Mouse (Mus musculus) lung, embryonic 14.5 days (tissue): ENCODE measurements around the gene Pax5. TPM values are rescaled to one million over a fixed set of nuclear protein-coding genes. Genes with fewer than 3 reads are reported as not detected.

Source experiments
- ATAC-seq: fragments of 200-750 bp; cut with Nextera tagmentation; 2 replicates; pipeline ENCODE4 v1.8.0; 2017; ENCODE audit warnings: mild to moderate bottlenecking, moderate TSS enrichment, moderate library complexity; ENCODE audit not compliant: insufficient read depth
- DNase-seq: peaks from one replicate; pipeline ENCODE4 v3.0.0-alpha.2; 2015
- H3K27ac ChIP-seq: fragments of 300-500 bp; sonication (generic); 2 replicates; pipeline ENCODE4 v1.5.1; 2014; ENCODE audit warnings: low read depth, mild to moderate bottlenecking, moderate library complexity
- H3K27me3 ChIP-seq: fragments of 300-500 bp; sonication (generic); 2 replicates; pipeline ENCODE4 v1.6.1; 2014; ENCODE audit warnings: low read length, control low read depth; ENCODE audit not compliant: insufficient read depth
- H3K36me3 ChIP-seq: fragments of 300-500 bp; sonication (generic); 2 replicates; pipeline ENCODE4 v1.6.1; 2014; ENCODE audit warnings: control low read depth; ENCODE audit not compliant: insufficient read depth
- H3K4me1 ChIP-seq: fragments of 300-500 bp; sonication (generic); 2 replicates; pipeline ENCODE4 v1.6.1; 2014; ENCODE audit warnings: antibody characterized with exemption, control low read depth; ENCODE audit not compliant: insufficient read depth
- H3K4me2 ChIP-seq: fragments of 300-500 bp; sonication (generic); 2 replicates; pipeline ENCODE4 v1.6.1; 2014; ENCODE audit warnings: mild to moderate bottlenecking
- H3K4me3 ChIP-seq: fragments of 300-500 bp; sonication (generic); 2 replicates; pipeline ENCODE4 v1.5.1; 2014; ENCODE audit warnings: low read depth, low read length
- H3K9ac ChIP-seq: fragments of 300-500 bp; sonication (generic); 2 replicates; pipeline ENCODE4 v1.6.1; 2014
- H3K9me3 ChIP-seq: fragments of 300-500 bp; sonication (generic); 2 replicates; pipeline ENCODE4 v1.6.1; 2016; ENCODE audit warnings: low read depth, low read length, control low read depth
- CTCF ChIP-seq: IDR thresholded peaks from 2 replicates; pipeline ENCODE4 v1.5.1; 2016; ENCODE audit warnings: antibody characterized with exemption, low read depth
- WGBS: fragments of 180-500 bp; shearing (Covaris S2); extraction: QIAGEN DNeasy Blood & Tissue Kit; methylation state at CpG from one replicate; pipeline ENCODE4 v1.1.7; 2014; 5-methylcytosine and 5-hydroxymethylcytosine counted together
- polyA plus RNA-seq: library from polyadenylated mRNA; unstranded; fragments of >200 nt; fragmentation: Nextera tagmentation; extraction: Ambion mirVana; gene quantifications from 2 replicates; pipeline ENCODE4 v1.2.1, GENCODE M21; 2014

Gene Pax5
- polyA plus RNA-seq, 1 experiment from 2014 or later, result not detected

- no peak for TF ChIP-seq CTCF
- Histone ChIP-seq H3K9me3 (no peaks in the 10 kb centered on the region), H3K27ac (no peak overlapping the region), H3K9ac (no peak overlapping the region), H3K4me2 (no peak overlapping the region), H3K4me1 (no peaks in the 10 kb centered on the region), H3K36me3 (no peaks in the 10 kb centered on the region), H3K4me3 (no peak overlapping the region), H3K27me3 (peaks cover 100% of the 10 kb centered on the region)
- WGBS, result 8% methylated on average over 3 of the region's 3 CpGs
- no peak for DNase-seq
- no peak for ATAC-seq
Observed at GRCm38 (mm10) chr4:44705151-44705550, 5.1 kb downstream of the Pax5 start.

GRCm38 (mm10) chr4:44704369-44704745 lies 5.9 kb downstream of the Pax5 start:
- WGBS, result 1% methylated on average over 38 of the region's 38 CpGs
- Histone ChIP-seq H3K4me1 (no peaks in the 10 kb centered on the region), H3K4me2 (peak overlapping the region; percentile 70), H3K4me3 (peak overlapping the region; percentile 37), H3K9ac (no peak overlapping the region), H3K27ac (no peak overlapping the region), H3K36me3 (no peaks in the 10 kb centered on the region), H3K27me3 (peaks cover 100% of the 10 kb centered on the region), H3K9me3 (no peaks in the 10 kb centered on the region)
- no peak for TF ChIP-seq CTCF
- DNase-seq (peak; percentile 94), ATAC-seq (peak; percentile 99)

GRCm38 (mm10) chr4:44703686-44704368 lies 6.5 kb downstream of the Pax5 start:
- Histone ChIP-seq H3K4me3 (peak overlapping the region; percentile 37), H3K27ac (no peak overlapping the region), H3K4me1 (no peaks in the 10 kb centered on the region), H3K36me3 (no peaks in the 10 kb centered on the region), H3K4me2 (peak overlapping the region; percentile 70), H3K9ac (no peak overlapping the region), H3K9me3 (no peaks in the 10 kb centered on the region), H3K27me3 (peaks cover 98% of the 10 kb centered on the region)
- peak; percentile 16; the same call in 1 of the 2 replicates for ATAC-seq
- no peak for TF ChIP-seq CTCF
- DNase-seq, result no peak
- 1% methylated on average over 61 of the region's 66 CpGs for WGBS

- 1% methylated on average over 58 of the region's 58 CpGs for WGBS
Observed at GRCm38 (mm10) chr4:44702891-44703685, 7.2 kb downstream of the Pax5 start.

GRCm38 (mm10) chr4:44702011-44702527 lies 8.2 kb downstream of the Pax5 start:
- Histone ChIP-seq H3K27me3 (peaks cover 95% of the 10 kb centered on the region), H3K4me3 (no peak overlapping the region), H3K4me1 (no peaks in the 10 kb centered on the region), H3K4me2 (no peak overlapping the region), H3K9me3 (no peaks in the 10 kb centered on the region), H3K36me3 (no peaks in the 10 kb centered on the region), H3K9ac (no peak overlapping the region), H3K27ac (no peak overlapping the region)
- TF ChIP-seq CTCF, result no peak
- 2% methylated on average over 25 of the region's 25 CpGs for WGBS
- ATAC-seq, result no peak
- no peak for DNase-seq

More at GRCm38 (mm10) chr4:44702891-44703685, 7.2 kb downstream of the Pax5 start:
- DNase-seq, result no peak
- H3K27ac ChIP-seq, result no peak overlapping the region
- H3K4me3 ChIP-seq, result peak overlapping the region; percentile 37
- no peaks in the 10 kb centered on the region for H3K36me3 ChIP-seq
- TF ChIP-seq CTCF, result no peak
- no peaks in the 10 kb centered on the region for H3K4me1 ChIP-seq
- ATAC-seq, result no peak
- no peak overlapping the region for H3K9ac ChIP-seq
- H3K27me3 ChIP-seq, result peaks cover 98% of the 10 kb centered on the region
- H3K4me2 ChIP-seq, result peak overlapping the region; percentile 70; the same call in 1 of the 2 replicates
- H3K9me3 ChIP-seq, result no peaks in the 10 kb centered on the region

- Histone ChIP-seq H3K4me1 (no peaks in the 10 kb centered on the region), H3K36me3 (no peaks in the 10 kb centered on the region), H3K9me3 (no peaks in the 10 kb centered on the region), H3K9ac (no peak overlapping the region), H3K4me2 (no peak overlapping the region), H3K27me3 (peaks cover 89% of the 10 kb centered on the region), H3K27ac (no peak overlapping the region), H3K4me3 (no peak overlapping the region)
- no peak for ATAC-seq
- WGBS, result 1% methylated on average over 9 of the region's 9 CpGs
- no peak for TF ChIP-seq CTCF
- DNase-seq, result no peak
Observed at GRCm38 (mm10) chr4:44701513-44701912, 8.8 kb downstream of the Pax5 start.

- no peak for TF ChIP-seq CTCF
- DNase-seq (no peak), ATAC-seq (no peak)
- Histone ChIP-seq H3K4me1 (no peaks in the 10 kb centered on the region), H3K9ac (no peak overlapping the region), H3K27me3 (peaks cover 47% of the 10 kb centered on the region), H3K27ac (no peak overlapping the region), H3K4me3 (no peak overlapping the region), H3K9me3 (no peaks in the 10 kb centered on the region), H3K4me2 (no peak overlapping the region), H3K36me3 (no peaks in the 10 kb centered on the region)
Observed at GRCm38 (mm10) chr4:44696676-44697075, 13.6 kb downstream of the Pax5 start.
